Mouse (Mus musculus) gastrocnemius, postnatal 14 days (tissue): ENCODE measurements around the gene Arid1b. TPM values are rescaled to one million over a fixed set of nuclear protein-coding genes. Genes with fewer than 3 reads are reported as not detected.
A peak's percentile ranks its signal among the peaks of the same experiment; 100 is the strongest.

ENCODE experiments used
- DNase-seq: peaks from one replicate; pipeline ENCODE4 v3.0.0; 2021; ENCODE audit warnings: mixed read lengths
- intact Hi-C: fragments of 180-260 bp; cut with DNase I; formaldehyde crosslinking; loops from one replicate; pipeline ENCODE4 v1.15.1; 2025; ENCODE audit warnings: low total_unique reads
- total RNA-seq, 2 experiments: library from RNA; stranded (reverse); gene quantifications; 2 replicates each; pipeline ENCODE4 v1.2.3; 2021

Gene Arid1b
- total RNA-seq, 2 experiments from 2014 or later: 30.0 to 31.4 TPM

- intact Hi-C loops: no loop called here
- DNase-seq: no peak
These were observed 250.4 kb downstream of the Arid1b start for GRCm38 (mm10) chr17:5244526-5244925.

GRCm38 (mm10) chr17:5246688-5247087 lies 252.6 kb downstream of the Arid1b start:
- intact Hi-C loops: no loop called here
- DNase-seq: peak; percentile 45

GRCm38 (mm10) chr17:5247247-5247646 lies 253.1 kb downstream of the Arid1b start:
- intact Hi-C loops: no loop called here

DNA sequence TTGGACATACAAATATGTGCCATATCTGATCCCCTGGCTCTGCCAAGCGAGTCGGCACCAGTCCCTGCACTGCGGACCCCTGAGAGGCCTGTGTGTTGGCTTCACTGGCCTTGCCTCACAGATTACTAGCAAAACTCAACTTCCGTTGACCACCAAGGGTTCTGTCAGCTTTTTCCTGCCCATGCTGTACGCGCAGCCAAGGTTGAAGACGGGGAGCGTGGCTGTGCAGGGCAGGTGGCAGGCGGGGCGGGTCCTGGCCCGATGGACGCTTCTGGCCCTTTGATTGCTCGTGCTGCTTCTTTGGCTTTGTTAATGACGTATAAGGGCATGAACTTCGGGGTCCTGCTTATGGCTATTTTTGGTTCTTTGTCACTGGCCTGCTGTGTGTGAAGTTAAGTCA lies 253.6 kb downstream of the Arid1b start:
- no peak for DNase-seq
- intact Hi-C loops: no loop called here

More at GRCm38 (mm10) chr17:5247247-5247646, 253.1 kb downstream of the Arid1b start:
- DNase-seq: no peak

- intact Hi-C loops: no loop called here
- no peak for DNase-seq
These were observed 255.0 kb downstream of the Arid1b start for GRCm38 (mm10) chr17:5248957-5249656.

DNA sequence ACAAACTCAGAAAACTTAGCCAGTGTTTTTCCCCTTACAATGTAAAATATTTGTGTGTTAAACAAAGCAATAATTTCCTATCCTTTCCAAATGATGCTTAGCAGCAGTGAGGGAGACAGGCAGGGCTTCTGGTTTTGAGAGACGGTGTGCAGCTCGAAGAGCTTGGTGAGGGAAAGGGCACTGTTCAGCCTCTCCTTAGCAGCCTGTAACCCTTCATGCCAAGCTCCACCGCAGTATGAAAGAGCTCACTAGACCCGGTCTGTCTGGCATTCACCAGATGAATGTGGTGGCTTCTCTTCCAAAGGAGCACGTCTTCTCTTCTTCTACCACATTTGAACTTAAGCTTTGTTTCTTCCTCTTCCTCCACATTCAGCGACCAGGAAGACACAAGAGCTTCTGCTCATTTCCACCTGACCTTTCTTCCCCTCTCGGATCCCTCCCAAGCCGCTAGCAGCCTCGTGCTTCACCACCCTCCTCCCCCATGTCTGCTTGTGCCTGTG lies 255.6 kb downstream of the Arid1b start:
- DNase-seq: no peak
- intact Hi-C loops: no loop called here

GRCm38 (mm10) chr17:5252436-5252835 lies 258.3 kb downstream of the Arid1b start:
- intact Hi-C loops: no loop called here
- DNase-seq: peak; percentile 76

GRCm38 (mm10) chr17:5254717-5255617 lies 260.8 kb downstream of the Arid1b start:
- intact Hi-C loops: no loop called here
- no peak for DNase-seq

DNA sequence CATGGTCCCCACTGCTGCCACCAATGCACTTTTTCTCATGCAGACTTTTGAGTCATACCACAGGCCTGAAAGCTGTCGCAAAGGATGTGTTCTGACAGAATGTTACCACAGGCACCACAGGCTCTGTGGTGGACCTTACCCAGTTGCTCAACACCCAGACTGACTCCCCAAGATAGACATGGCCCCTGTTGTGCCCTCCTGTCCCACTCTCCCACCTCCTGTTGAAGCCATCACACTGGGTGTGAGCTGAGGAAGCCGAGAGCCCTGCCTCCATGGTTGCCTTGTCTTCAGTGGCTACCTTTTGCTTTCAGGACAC lies 261.4 kb downstream of the Arid1b start:
- DNase-seq: no peak
- intact Hi-C loops: no loop called here

GRCm38 (mm10) chr17:5258978-5259377 lies 264.8 kb downstream of the Arid1b start:
- intact Hi-C loops: no loop called here
- DNase-seq: no peak

GRCm38 (mm10) chr17:5261131-5261651 lies 267.1 kb downstream of the Arid1b start:
- intact Hi-C loops: loop anchor here (10.0 kb wide), 1 partner anchor 134 kb away; no protein-coding TSS in a partner anchor

DNA sequence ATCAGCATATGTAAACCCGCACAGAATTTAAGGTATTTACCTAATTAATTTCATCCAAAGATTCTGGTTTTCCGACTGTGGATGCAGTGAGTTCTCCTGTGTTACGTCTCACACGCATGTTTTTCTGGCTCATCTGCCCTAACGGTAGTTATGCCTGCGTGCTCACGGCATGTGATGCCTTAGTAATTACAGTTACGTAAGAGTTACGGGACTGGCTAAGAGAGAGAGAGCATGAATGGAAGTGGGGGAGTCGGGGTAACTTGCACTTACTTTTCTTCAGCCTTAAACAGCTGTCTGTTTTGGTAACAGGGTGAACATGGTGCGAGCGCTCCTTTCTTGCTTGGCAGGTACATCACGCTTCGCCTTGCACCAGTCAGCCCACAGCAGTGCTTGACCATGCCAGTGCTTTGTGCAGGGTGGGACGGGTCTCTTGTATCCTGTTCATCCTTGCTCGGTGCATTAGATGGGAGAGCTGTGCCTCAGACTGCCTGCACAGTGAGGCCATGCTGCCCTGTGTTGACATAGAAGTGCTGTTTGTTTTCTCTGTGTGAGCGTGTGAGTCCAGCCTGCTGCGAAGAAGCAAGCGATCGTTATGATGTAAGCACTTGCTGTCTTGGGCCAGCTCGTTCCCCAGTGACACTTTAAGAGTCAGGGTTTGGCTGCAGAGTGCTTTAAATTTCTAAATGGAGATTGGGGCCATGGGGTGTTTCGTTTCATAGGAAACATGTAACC lies 267.9 kb downstream of the Arid1b start:
- intact Hi-C loops: loop anchor here (10.0 kb wide), 1 partner anchor 133 kb away; no protein-coding TSS in a partner anchor
- no peak for DNase-seq

More at GRCm38 (mm10) chr17:5261131-5261651, 267.1 kb downstream of the Arid1b start:
- DNase-seq: no peak

DNA sequence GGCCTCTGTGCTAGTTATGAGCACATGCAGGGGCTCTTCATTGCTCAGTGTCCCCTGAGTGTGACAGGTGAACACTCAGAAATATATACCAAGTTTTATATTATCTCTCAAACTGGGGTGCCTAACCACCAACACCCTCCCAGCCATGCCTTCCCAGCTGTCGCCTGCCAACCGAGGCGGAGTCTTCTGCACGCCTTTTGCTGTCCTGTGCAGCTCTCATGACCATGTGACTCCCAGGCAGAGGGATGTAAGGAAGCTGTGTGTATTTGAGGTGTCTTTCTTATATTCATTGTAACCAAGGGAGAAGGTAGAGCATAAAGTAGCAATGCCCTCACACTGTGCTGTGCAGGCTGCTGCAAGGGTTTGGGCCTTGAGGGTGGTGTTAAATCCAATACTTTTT lies 268.7 kb downstream of the Arid1b start:
- intact Hi-C loops: loop anchor here (10.0 kb wide), 1 partner anchor 132 kb away; no protein-coding TSS in a partner anchor
- DNase-seq: no peak

DNA sequence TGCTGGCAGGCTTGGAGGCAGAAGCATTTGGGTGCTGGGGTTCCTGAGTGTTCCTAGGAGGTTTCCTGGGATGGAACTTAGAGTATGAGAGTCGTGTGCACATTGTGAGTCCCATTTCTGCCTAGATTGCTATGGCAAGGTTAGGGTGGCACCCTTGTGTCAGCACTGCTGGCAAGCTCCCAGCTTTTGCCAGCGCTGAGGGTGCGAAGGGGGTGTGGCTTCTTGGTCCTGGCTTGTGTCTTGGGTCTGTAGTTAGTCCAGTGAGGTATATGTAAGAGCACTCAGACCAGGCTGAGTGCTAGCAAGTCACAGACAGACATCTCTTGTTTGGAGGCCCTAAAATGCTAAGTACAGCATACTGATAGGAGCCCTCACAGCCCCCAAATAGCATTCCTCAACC lies 270.7 kb downstream of the Arid1b start:
- no peak for DNase-seq
- intact Hi-C loops: loop anchor here (10.0 kb wide), 1 partner anchor 130 kb away; no protein-coding TSS in a partner anchor

DNA sequence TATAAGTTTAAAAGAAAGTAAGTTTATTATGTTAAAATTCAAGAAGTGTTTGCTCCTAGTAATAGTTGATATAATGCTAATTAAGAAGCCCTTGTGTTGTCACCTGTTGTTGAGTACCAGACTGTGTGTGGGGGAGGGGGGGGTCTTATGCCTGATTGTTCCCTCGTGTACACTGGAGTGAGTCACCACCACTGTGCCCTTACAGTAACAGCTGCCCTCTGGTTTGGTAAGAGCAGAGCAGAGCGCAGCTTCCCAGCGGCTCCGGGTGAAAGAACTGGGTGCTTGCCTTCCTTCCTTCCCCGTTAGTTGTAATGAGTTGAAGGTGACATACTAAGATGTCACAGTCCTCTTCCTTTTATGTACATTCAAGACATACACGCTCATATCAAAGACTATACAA lies 271.5 kb downstream of the Arid1b start:
- no peak for DNase-seq
- intact Hi-C loops: loop anchor here (10.0 kb wide), 1 partner anchor 129 kb away; no protein-coding TSS in a partner anchor

GRCm38 (mm10) chr17:5267747-5268146 lies 273.6 kb downstream of the Arid1b start:
- no peak for DNase-seq
- intact Hi-C loops: loop anchor here (10.0 kb wide), 1 partner anchor 127 kb away; no protein-coding TSS in a partner anchor

GRCm38 (mm10) chr17:5269302-5269701 lies 275.2 kb downstream of the Arid1b start:
- intact Hi-C loops: loop anchor here (10.0 kb wide), 1 partner anchor 125 kb away; no protein-coding TSS in a partner anchor
- no peak for DNase-seq

DNA sequence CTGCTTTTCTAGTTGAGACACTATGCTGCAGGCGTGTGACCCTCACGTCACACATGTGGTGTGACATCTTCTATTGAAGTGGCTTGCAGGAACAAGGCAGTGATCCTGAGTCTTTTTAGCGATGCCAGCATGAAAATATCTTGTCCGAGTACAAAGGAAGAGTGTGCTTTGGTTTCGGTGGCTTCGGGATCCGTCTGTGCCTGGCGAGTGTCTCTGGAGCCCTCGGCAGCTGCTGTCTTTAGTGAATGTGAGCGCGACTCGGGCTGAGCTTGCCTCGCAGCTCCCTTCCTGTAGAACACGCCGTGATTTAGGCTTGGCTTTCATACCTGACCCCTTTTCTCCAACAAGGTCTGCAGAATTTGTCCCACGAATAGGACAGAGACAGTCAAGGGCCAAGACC lies 275.6 kb downstream of the Arid1b start:
- no peak for DNase-seq
- intact Hi-C loops: loop anchor here (10.0 kb wide), 1 partner anchor 125 kb away; no protein-coding TSS in a partner anchor

DNA sequence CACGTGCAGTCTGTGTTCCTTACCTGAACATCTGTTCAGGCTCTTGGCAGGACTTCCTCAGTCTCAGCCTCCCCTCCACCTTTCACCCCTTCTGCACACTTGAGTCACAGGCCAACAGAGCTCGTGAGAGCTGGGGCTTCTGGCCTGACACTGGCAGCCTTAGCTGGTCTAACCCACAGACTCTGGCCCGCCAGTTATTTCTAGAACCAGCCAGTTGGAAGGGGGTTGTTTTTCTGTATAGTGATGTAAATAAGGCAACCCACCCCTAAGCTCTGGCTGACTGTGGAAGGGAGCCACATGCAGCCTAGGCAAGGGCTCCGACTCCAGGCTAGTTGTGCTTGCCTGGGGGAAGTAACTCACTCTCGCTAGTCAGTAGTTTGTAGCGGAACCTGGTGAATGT lies 276.7 kb downstream of the Arid1b start:
- no peak for DNase-seq
- intact Hi-C loops: no loop called here
